Mouse (Mus musculus) intestine, embryonic 15.5 days (tissue): ENCODE results near the gene Eftud2. TPM values are rescaled to one million over a fixed set of nuclear protein-coding genes. Genes with fewer than 3 reads are reported as not detected.

ENCODE experiments used
- ATAC-seq: fragments of 200-750 bp; cut with Nextera tagmentation; 2 replicates; pipeline ENCODE4 v1.8.0; 2017; ENCODE audit warnings: moderate TSS enrichment, moderate library complexity
- H3K27ac ChIP-seq: fragments of 300-500 bp; sonication (generic); 2 replicates; pipeline ENCODE4 v1.5.1; 2015; ENCODE audit warnings: mild to moderate bottlenecking, inconsistent platforms
- H3K27me3 ChIP-seq: fragments of 300-500 bp; sonication (generic); replicated peaks from 2 replicates; pipeline ENCODE4 v1.6.1; 2015; ENCODE audit warnings: inconsistent platforms
- H3K36me3 ChIP-seq: fragments of 300-500 bp; sonication (generic); 2 replicates; pipeline ENCODE4 v1.6.1; 2015; ENCODE audit warnings: inconsistent platforms
- H3K4me1 ChIP-seq: fragments of 300-500 bp; sonication (generic); replicated peaks from 2 replicates; pipeline ENCODE4 v1.6.1; 2015; ENCODE audit warnings: inconsistent platforms
- H3K4me2 ChIP-seq: fragments of 300-500 bp; sonication (generic); replicated peaks from 2 replicates; pipeline ENCODE4 v1.6.1; 2015; ENCODE audit warnings: mild to moderate bottlenecking, inconsistent platforms
- H3K4me3 ChIP-seq: fragments of 300-500 bp; sonication (generic); replicated peaks from 2 replicates; pipeline ENCODE4 v1.5.1; 2015; ENCODE audit warnings: inconsistent platforms
- H3K9ac ChIP-seq: fragments of 300-500 bp; sonication (generic); 2 replicates; pipeline ENCODE4 v1.6.1; 2015; ENCODE audit warnings: inconsistent platforms
- H3K9me3 ChIP-seq: fragments of 300-500 bp; sonication (generic); 2 replicates; pipeline ENCODE4 v1.6.1; 2016; ENCODE audit warnings: inconsistent platforms
- WGBS: fragments of 180-500 bp; shearing (Covaris S2); methylation state at CpG from one replicate; pipeline ENCODE4 v1.1.7; 2015; 5-methylcytosine and 5-hydroxymethylcytosine counted together
- polyA plus RNA-seq: library from polyadenylated mRNA; unstranded; fragments of >200 nt; fragmentation: Nextera tagmentation; extraction: Ambion mirVana; gene quantifications from 2 replicates; pipeline ENCODE4 v1.2.1, GENCODE M21; 2015

Eftud2 gene
- polyA plus RNA-seq, 1 experiment from 2014 or later = 156 TPM

- WGBS = 77% methylated on average over 20 of the region's 20 CpGs
- H3K4me3 ChIP-seq = no peak overlapping the region
- no peak overlapping the region for H3K4me2 ChIP-seq
- H3K4me1 ChIP-seq = peaks cover 7% of the 10 kb centered on the region
- peaks cover 3% of the 10 kb centered on the region; the same call in 1 of the 2 replicates for H3K27me3 ChIP-seq
- H3K27ac ChIP-seq = no peak overlapping the region
- no peaks in the 10 kb centered on the region for H3K9me3 ChIP-seq
- no peak overlapping the region for H3K9ac ChIP-seq
- no peaks in the 10 kb centered on the region for H3K36me3 ChIP-seq
- ATAC-seq = no peak
These were observed 15.9 kb upstream of the Eftud2 start for GRCm38 (mm10) chr11:102896641-102897040.

- Histone ChIP-seq H3K27ac (no peak overlapping the region), H3K27me3 (peaks cover 3% of the 10 kb centered on the region; the same call in 1 of the 2 replicates), H3K9ac (no peak overlapping the region), H3K4me2 (no peak overlapping the region), H3K4me3 (no peak overlapping the region), H3K9me3 (no peaks in the 10 kb centered on the region), H3K4me1 (peaks cover 7% of the 10 kb centered on the region), H3K36me3 (no peaks in the 10 kb centered on the region)
- WGBS = 66% methylated on average over 9 of the region's 9 CpGs
- peak; percentile 67; the same call in 1 of the 2 replicates for ATAC-seq
These were observed 15.0 kb upstream of the Eftud2 start for GRCm38 (mm10) chr11:102895779-102896178.

GRCm38 (mm10) chr11:102894716-102895115, 13.9 kb upstream of the Eftud2 start:
- H3K27me3 ChIP-seq = peaks cover 3% of the 10 kb centered on the region; the same call in 1 of the 2 replicates
- H3K4me2 ChIP-seq = no peak overlapping the region
- no peak overlapping the region for H3K27ac ChIP-seq
- H3K4me3 ChIP-seq = no peak overlapping the region
- H3K4me1 ChIP-seq = peaks cover 7% of the 10 kb centered on the region
- H3K9me3 ChIP-seq = no peaks in the 10 kb centered on the region
- WGBS = 85% methylated on average over 4 of the region's 4 CpGs
- no peak for ATAC-seq
- no peak overlapping the region for H3K9ac ChIP-seq
- no peaks in the 10 kb centered on the region for H3K36me3 ChIP-seq

DNA sequence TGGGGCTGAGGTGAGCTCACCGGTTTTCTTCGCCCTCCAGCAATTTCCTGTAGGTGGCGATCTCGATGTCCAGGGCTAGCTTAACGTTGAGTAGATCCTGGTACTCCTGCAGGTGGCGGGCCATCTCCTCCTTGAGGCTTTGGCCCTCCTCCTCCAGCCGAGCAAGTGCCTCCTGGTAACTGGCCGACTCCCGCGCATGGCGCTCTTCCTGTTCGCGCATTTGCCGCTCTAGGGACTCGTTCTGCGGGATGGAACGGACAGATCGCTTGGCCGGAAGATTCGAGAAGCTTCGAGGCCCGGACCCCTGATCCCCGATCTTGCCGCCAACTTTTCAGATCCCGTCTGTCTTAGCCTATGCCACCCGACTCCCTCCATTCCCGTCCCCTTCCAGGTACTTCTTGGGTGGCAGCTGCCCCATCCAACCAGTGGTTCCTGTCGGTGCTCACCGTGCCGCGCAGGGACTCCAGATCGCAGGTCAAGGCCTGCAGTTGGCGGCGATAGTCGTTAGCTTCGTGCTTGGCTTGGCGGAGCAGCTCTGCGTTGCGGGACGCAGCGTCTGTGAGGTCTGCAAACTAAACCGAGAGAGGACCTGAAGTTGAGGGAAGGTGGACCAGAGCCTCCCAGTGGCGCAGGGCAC, 12.3 kb upstream of the Eftud2 start:
- peak overlapping the region; percentile 78 for H3K4me2 ChIP-seq

GRCm38 (mm10) chr11:102890096-102890495, 9.3 kb upstream of the Eftud2 start:
- Histone ChIP-seq H3K4me3 (no peak overlapping the region), H3K36me3 (no peaks in the 10 kb centered on the region), H3K27ac (no peak overlapping the region), H3K4me1 (peaks cover 8% of the 10 kb centered on the region), H3K9ac (no peak overlapping the region), H3K4me2 (no peak overlapping the region), H3K27me3 (no peaks in the 10 kb centered on the region; the same call in none of the 2 replicates), H3K9me3 (no peaks in the 10 kb centered on the region)
- ATAC-seq = no peak
- WGBS = 79% methylated on average over 5 of the region's 5 CpGs

More for the DNA sequence above, 12.3 kb upstream of the Eftud2 start:
- Histone ChIP-seq H3K9me3 (no peaks in the 10 kb centered on the region), H3K4me1 (peaks cover 7% of the 10 kb centered on the region), H3K9ac (peak overlapping the region; percentile 49), H3K27me3 (peaks cover 3% of the 10 kb centered on the region; the same call in 1 of the 2 replicates), H3K27ac (no peak overlapping the region), H3K4me3 (peak overlapping the region; percentile 34), H3K36me3 (no peaks in the 10 kb centered on the region)
- peak; percentile 95 for ATAC-seq
- 2% methylated on average over 43 of the region's 43 CpGs for WGBS

GRCm38 (mm10) chr11:102888135-102888534, 7.3 kb upstream of the Eftud2 start:
- Histone ChIP-seq H3K4me2 (no peak overlapping the region), H3K27ac (no peak overlapping the region)

DNA sequence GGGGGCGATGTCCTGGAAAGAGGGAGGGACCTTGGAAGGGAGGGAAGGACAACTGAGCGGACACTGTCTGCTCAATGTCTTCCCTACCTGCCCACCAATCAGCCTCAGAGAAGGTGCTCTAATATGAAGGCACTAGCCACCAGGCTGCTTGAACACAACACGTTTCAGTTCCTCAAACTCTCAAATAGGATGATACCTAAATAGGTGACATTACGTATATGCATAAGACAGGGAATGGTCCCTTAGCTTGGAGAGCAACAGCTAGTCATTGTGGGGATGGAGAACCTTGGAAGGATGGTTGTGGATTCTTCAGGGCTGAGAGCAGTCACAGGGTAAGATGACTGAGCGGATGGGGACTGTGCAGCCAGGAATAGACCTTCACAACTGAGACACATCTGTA, 6.6 kb upstream of the Eftud2 start:
- Histone ChIP-seq H3K4me2 (no peak overlapping the region), H3K36me3 (no peaks in the 10 kb centered on the region), H3K27ac (no peak overlapping the region), H3K9me3 (no peaks in the 10 kb centered on the region), H3K9ac (no peak overlapping the region), H3K27me3 (no peaks in the 10 kb centered on the region; the same call in 1 of the 2 replicates), H3K4me3 (no peak overlapping the region), H3K4me1 (0 out of 2 replicates have a peak, but pooled peaks cover 5% of the 10 kb centered on the region)
- ATAC-seq = no peak
- WGBS = 83% methylated on average over 5 of the region's 5 CpGs

More at GRCm38 (mm10) chr11:102888135-102888534, 7.3 kb upstream of the Eftud2 start:
- H3K9me3 ChIP-seq = no peaks in the 10 kb centered on the region
- ATAC-seq = no peak
- H3K36me3 ChIP-seq = no peaks in the 10 kb centered on the region
- H3K9ac ChIP-seq = no peak overlapping the region
- peaks cover 7% of the 10 kb centered on the region; the same call in 1 of the 2 replicates for H3K4me1 ChIP-seq
- H3K27me3 ChIP-seq = no peaks in the 10 kb centered on the region; the same call in 1 of the 2 replicates
- WGBS = 63% methylated on average over 3 of the region's 3 CpGs
- H3K4me3 ChIP-seq = no peak overlapping the region

- H3K4me2 ChIP-seq = no peak within 1 kb of the TSS
- no peaks in the 10 kb centered on the region; the same call in 1 of the 2 replicates for H3K27me3 ChIP-seq
- no peaks in the 10 kb centered on the region for H3K36me3 ChIP-seq
- H3K4me1 ChIP-seq = peaks cover 14% of the 10 kb centered on the region
- H3K9ac ChIP-seq = no peak within 1 kb of the TSS
- no peaks in the 10 kb centered on the region for H3K9me3 ChIP-seq
- no peak within 1 kb of the TSS for H3K4me3 ChIP-seq
- ATAC-seq = no peak
- WGBS = 51% methylated on average over 10 of the region's 10 CpGs
- H3K27ac ChIP-seq = no peak within 1 kb of the TSS
These were observed 3.9 kb upstream of the Eftud2 start, which contains the start of gene Fam187a for GRCm38 (mm10) chr11:102884616-102885219. Gene Fam187a (plus strand): TSS chr11:102885169.

GRCm38 (mm10) chr11:102881314-102882198, 771 bp upstream of the Eftud2 start:
- Histone ChIP-seq H3K27me3 (no peaks in the 10 kb centered on the region; the same call in 1 of the 2 replicates), H3K4me2 (peak overlapping the region; percentile 63), H3K27ac (no peak overlapping the region; the same call in 1 of the 2 replicates), H3K36me3 (0 out of 2 replicates have a peak, but pooled peaks cover 3% of the 10 kb centered on the region), H3K4me3 (peak overlapping the region; percentile 68), H3K9me3 (no peaks in the 10 kb centered on the region), H3K9ac (peak overlapping the region; percentile 69), H3K4me1 (peaks cover 17% of the 10 kb centered on the region)
- WGBS = 15% methylated on average over 13 of the region's 13 CpGs
- peak; percentile 29 for ATAC-seq

GRCm38 (mm10) chr11:102879558-102879957, 1.2 kb downstream of the Eftud2 start:
- H3K9me3 ChIP-seq = no peaks in the 10 kb centered on the region
- H3K27me3 ChIP-seq = no peaks in the 10 kb centered on the region
- H3K4me2 ChIP-seq = peak overlapping the region; percentile 63
- H3K4me1 ChIP-seq = peaks cover 12% of the 10 kb centered on the region
- no peak overlapping the region for H3K4me3 ChIP-seq
- ATAC-seq = no peak
- H3K9ac ChIP-seq = no peak overlapping the region
- H3K27ac ChIP-seq = no peak overlapping the region
- 80% methylated on average over 2 of the region's 2 CpGs for WGBS
- peaks cover 11% of the 10 kb centered on the region; the same call in 1 of the 2 replicates for H3K36me3 ChIP-seq

DNA sequence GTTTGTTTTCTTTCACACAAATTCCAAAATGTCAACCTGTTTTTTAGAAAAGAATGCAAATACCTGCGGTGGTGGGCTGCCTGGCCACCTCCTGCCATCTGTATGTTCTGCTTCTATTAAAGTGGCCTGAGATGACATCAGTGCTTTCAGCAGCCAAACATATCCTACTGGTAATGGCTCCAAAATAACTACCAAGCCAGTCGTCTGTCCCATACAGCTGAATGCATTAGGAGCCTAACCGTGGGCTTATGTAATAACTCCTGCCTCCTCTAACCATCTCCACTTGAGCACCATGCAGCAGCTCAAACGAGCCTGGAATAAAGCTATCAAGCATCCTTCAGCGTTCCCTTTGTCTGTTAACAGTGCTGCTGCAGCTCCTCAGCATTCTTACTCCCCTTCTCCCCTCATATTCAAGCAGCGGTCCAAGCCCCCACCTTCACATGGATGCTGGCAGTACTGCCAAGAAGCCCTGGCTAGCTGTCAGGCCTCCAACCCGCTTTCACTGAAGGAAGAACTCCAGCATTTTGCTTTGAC, 5.9 kb downstream of the Eftud2 start:
- H3K9me3 ChIP-seq = no peaks in the 10 kb centered on the region
- peaks cover 5% of the 10 kb centered on the region for H3K4me1 ChIP-seq
- ATAC-seq = no peak
- H3K4me3 ChIP-seq = no peak overlapping the region
- H3K4me2 ChIP-seq = no peak overlapping the region
- H3K36me3 ChIP-seq = peaks cover 25% of the 10 kb centered on the region
- H3K27ac ChIP-seq = no peak overlapping the region
- H3K27me3 ChIP-seq = no peaks in the 10 kb centered on the region
- WGBS = 90% methylated on average over 7 of the region's 7 CpGs
- no peak overlapping the region for H3K9ac ChIP-seq
